In the genomic region with DNA sequence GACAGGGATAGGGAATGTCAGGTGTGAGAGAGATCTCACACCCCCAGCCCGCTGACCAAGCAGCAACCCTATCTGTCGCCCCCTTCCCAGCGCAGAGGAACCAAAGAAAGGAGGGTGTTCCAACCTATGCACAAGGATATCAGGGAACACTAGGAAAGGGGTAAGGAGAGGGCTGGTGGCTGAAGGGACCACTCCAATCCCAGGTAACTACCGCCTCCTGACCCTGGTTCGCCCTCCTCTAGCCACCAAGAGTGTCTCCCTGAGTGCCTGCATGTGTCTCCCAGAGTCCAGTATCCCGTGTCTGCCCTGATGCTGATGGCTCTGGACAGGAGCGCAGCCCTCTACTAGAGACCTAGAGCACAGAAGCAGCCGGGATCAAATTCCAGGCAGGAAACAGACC, we compare ENCODE assay signal across 7 mouse cellular contexts.
DNase-seq lines count a peak whose midpoint lies in the region; ATAC-seq and TF ChIP-seq lines count a peak whose summit lies in the region.

No protein-coding gene starts in this region.

- TF ChIP-seq CTCF in liver, postnatal 0 days (IDR thresholded peaks at IDR 0.05; ENCODE audit: low read depth) = no peak
- TF ChIP-seq CTCF in small intestine, adult 2 months (IDR thresholded peaks at IDR 0.05; ENCODE audit: extremely low read depth, insufficient read length, insufficient replicate concordance, low read depth, low read length) = no peak

- peak overlapping the region; percentile 63 for H3K4me2 ChIP-seq in liver, embryonic 13.5 days
- H3K4me2 ChIP-seq in liver, postnatal 0 days (ENCODE audit: low read depth, low read length) = no peak overlapping the region; the same call in 1 of the 2 replicates
- peak overlapping the region; percentile 89 for H3K4me2 ChIP-seq in forebrain, embryonic 13.5 days

- DNase-seq in liver, embryonic 13.5 days = no peak
- no peak for DNase-seq in liver, postnatal 0 days
- DNase-seq in limb, embryonic 10.5 days (ENCODE audit: low spot score) = no peak
- DNase-seq in cerebellum, adult 9-11 months = no peak
- no peak for DNase-seq in right cerebral cortex, postnatal 4 days

- TF ChIP-seq POLR2A in small intestine, adult 2 months (IDR thresholded peaks at IDR 0.05; ENCODE audit: low read depth, low read length) = no peak

- H3K27me3 ChIP-seq in liver, embryonic 13.5 days = peaks cover 42% of the 10 kb centered on the region
- H3K27me3 ChIP-seq in liver, postnatal 0 days (ENCODE audit: insufficient read depth, low read length) = peaks cover 42% of the 10 kb centered on the region
- H3K27me3 ChIP-seq in forebrain, embryonic 13.5 days = peaks cover 16% of the 10 kb centered on the region
- peaks cover 58% of the 10 kb centered on the region for H3K27me3 ChIP-seq in limb, embryonic 10.5 days (ENCODE audit: low read depth, poor library complexity, severe bottlenecking)
- H3K27me3 ChIP-seq in small intestine, adult 2 months (ENCODE audit: control insufficient read depth, insufficient read depth, low read length) = peaks cover 6% of the 10 kb centered on the region

- no peak overlapping the region for H3K9ac ChIP-seq in liver, embryonic 13.5 days
- no peak overlapping the region for H3K9ac ChIP-seq in liver, postnatal 0 days (replicated peaks)
- peak overlapping the region; percentile 78 for H3K9ac ChIP-seq in forebrain, embryonic 13.5 days

- 26% methylated on average over 8 of the region's 8 CpGs for WGBS in liver, embryonic 13.5 days (ENCODE audit: insufficient replicate concordance)
- WGBS in liver, postnatal 0 days (ENCODE audit: insufficient replicate concordance) = 30% methylated on average over 8 of the region's 8 CpGs
- 35% methylated on average over 8 of the region's 8 CpGs for WGBS in forebrain, embryonic 13.5 days
- 26% methylated on average over 8 of the region's 8 CpGs for WGBS in limb, embryonic 10.5 days
- WGBS in small intestine, adult 2 months = 44% methylated on average over 8 of the region's 8 CpGs

- no peaks in the 10 kb centered on the region for H3K36me3 ChIP-seq in liver, embryonic 13.5 days
- no peaks in the 10 kb centered on the region for H3K36me3 ChIP-seq in liver, postnatal 0 days (replicated peaks; ENCODE audit: insufficient read depth, low read length)
- no peaks in the 10 kb centered on the region for H3K36me3 ChIP-seq in forebrain, embryonic 13.5 days (ENCODE audit: poor library complexity, severe bottlenecking)
- H3K36me3 ChIP-seq in limb, embryonic 10.5 days = no peaks in the 10 kb centered on the region
- H3K36me3 ChIP-seq in small intestine, adult 2 months (ENCODE audit: control insufficient read depth, insufficient read depth, low read length) = no peaks in the 10 kb centered on the region

- no peak for TF ChIP-seq EP300 in liver, postnatal 0 days (IDR thresholded peaks at IDR 0.05; ENCODE audit: low read depth)

- H3K4me3 ChIP-seq in liver, embryonic 13.5 days (replicated peaks) = no peak overlapping the region
- no peak overlapping the region for H3K4me3 ChIP-seq in liver, postnatal 0 days (ENCODE audit: low read depth, low read length)
- peak overlapping the region; percentile 65 for H3K4me3 ChIP-seq in forebrain, embryonic 13.5 days
- H3K4me3 ChIP-seq in limb, embryonic 10.5 days = peak overlapping the region; percentile 75
- peak overlapping the region; percentile 54 for H3K4me3 ChIP-seq in small intestine, adult 2 months (ENCODE audit: low read depth, low read length)

- no peaks in the 10 kb centered on the region; the same call in 1 of the 2 replicates for H3K4me1 ChIP-seq in liver, embryonic 13.5 days (replicated peaks)
- no peaks in the 10 kb centered on the region for H3K4me1 ChIP-seq in liver, postnatal 0 days (ENCODE audit: insufficient read depth)
- H3K4me1 ChIP-seq in forebrain, embryonic 13.5 days = peaks cover 27% of the 10 kb centered on the region
- H3K4me1 ChIP-seq in limb, embryonic 10.5 days = peaks cover 19% of the 10 kb centered on the region
- no peaks in the 10 kb centered on the region for H3K4me1 ChIP-seq in small intestine, adult 2 months (ENCODE audit: control insufficient read depth, insufficient read depth, insufficient read length, low read length)

- ATAC-seq in liver, embryonic 13.5 days (ENCODE audit: low read depth) = no peak
- ATAC-seq in liver, postnatal 0 days = no peak
- ATAC-seq in forebrain, embryonic 13.5 days = no peak; the same call in 1 of the 2 replicates

- no peaks in the 10 kb centered on the region for H3K9me3 ChIP-seq in liver, embryonic 13.5 days (replicated peaks)
- no peaks in the 10 kb centered on the region for H3K9me3 ChIP-seq in liver, postnatal 0 days (ENCODE audit: low read length)
- no peaks in the 10 kb centered on the region for H3K9me3 ChIP-seq in forebrain, embryonic 13.5 days (replicated peaks)
- no peaks in the 10 kb centered on the region for H3K9me3 ChIP-seq in limb, embryonic 10.5 days (replicated peaks)

- no peak overlapping the region for H3K27ac ChIP-seq in liver, embryonic 13.5 days
- H3K27ac ChIP-seq in liver, postnatal 0 days (ENCODE audit: low read depth) = no peak overlapping the region
- H3K27ac ChIP-seq in forebrain, embryonic 13.5 days = no peak overlapping the region
- no peak overlapping the region for H3K27ac ChIP-seq in limb, embryonic 10.5 days
- no peak overlapping the region for H3K27ac ChIP-seq in small intestine, adult 2 months (ENCODE audit: insufficient read depth, low read depth, low read length)

Comparison
In these comparisons a context has a peak if more than half of its experiments do, and no peak if none do; other contexts are left out.
1. H3K4me3 ChIP-seq: peak in forebrain, embryonic 13.5 days (single experiment), limb, embryonic 10.5 days (single experiment) and small intestine, adult 2 months (single experiment); none in liver, embryonic 13.5 days (single experiment) and liver, postnatal 0 days (single experiment).